Mouse (Mus musculus) macrophage (primary cell): ENCODE data around the gene Tbc1d8. TPM values are rescaled to one million over a fixed set of nuclear protein-coding genes. Genes with fewer than 3 reads are reported as not detected.

ENCODE experiments used
- H3K27ac ChIP-seq: fragments of 350-480 bp; formaldehyde crosslinking; 2 replicates; pipeline ENCODE4 v1.9.0; 2021
- H3K36me3 ChIP-seq: fragments of 350-480 bp; formaldehyde crosslinking; 2 replicates; pipeline ENCODE4 v1.9.0; 2021; ENCODE audit errors: inconsistent target
- H3K4me3 ChIP-seq: fragments of 350-480 bp; formaldehyde crosslinking; 2 replicates; pipeline ENCODE4 v1.9.0; 2021; ENCODE audit errors: inconsistent target
- H3K79me2 ChIP-seq: fragments of 350-480 bp; formaldehyde crosslinking; 2 replicates; pipeline ENCODE4 v1.9.0; 2021; ENCODE audit errors: inconsistent target
- WGBS: methylation state at CpG from one replicate; pipeline ENCODE4 v1.1.7; 2026; ENCODE audit warnings: inconsistent platforms; ENCODE audit not compliant: missing documents; 5-methylcytosine and 5-hydroxymethylcytosine counted together
- polyA plus RNA-seq: library from polyadenylated mRNA; stranded (reverse); fragments of 250-400 nt; gene quantifications from 3 replicates; pipeline ENCODE4 v1.2.4, GENCODE M21; 2018; ENCODE audit warnings: inconsistent platforms

Tbc1d8 gene
- polyA plus RNA-seq, 1 experiment from 2014 or later: 13.9 TPM

GRCm38 (mm10) chr1:39448238-39448637 is 30.3 kb downstream of the Tbc1d8 start:
- H3K27ac ChIP-seq: no peak overlapping the region
- H3K79me2 ChIP-seq: peaks cover 80% of the 10 kb centered on the region; the same call in 1 of the 2 replicates
- H3K4me3 ChIP-seq: no peak overlapping the region
- H3K36me3 ChIP-seq: no peaks in the 10 kb centered on the region
- WGBS: 70% methylated on average over 5 of the region's 5 CpGs

DNA sequence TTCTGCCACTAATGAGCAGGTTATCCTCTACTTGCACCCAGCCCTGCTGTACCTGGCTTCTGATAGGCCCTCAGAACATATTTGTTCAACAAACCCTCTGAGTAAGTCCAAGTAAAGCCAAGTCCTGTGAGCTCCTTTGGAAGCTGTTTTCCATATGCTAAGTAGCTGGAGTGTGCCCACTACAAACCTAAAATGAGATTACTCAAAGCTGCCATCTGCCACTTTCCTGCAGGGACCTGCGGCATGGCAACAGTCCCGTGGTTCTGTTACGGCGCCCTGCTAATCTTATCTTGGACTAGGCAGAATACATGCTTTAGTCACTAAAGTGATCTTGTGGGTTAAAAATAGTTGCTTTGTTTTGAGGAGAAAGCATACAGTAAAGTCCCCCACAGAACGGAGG is 32.4 kb downstream of the Tbc1d8 start:
- no peak overlapping the region for H3K27ac ChIP-seq
- 97% methylated on average over 5 of the region's 5 CpGs for WGBS
- H3K79me2 ChIP-seq: peaks cover 66% of the 10 kb centered on the region; the same call in 1 of the 2 replicates
- H3K4me3 ChIP-seq: no peak overlapping the region
- no peaks in the 10 kb centered on the region for H3K36me3 ChIP-seq

DNA sequence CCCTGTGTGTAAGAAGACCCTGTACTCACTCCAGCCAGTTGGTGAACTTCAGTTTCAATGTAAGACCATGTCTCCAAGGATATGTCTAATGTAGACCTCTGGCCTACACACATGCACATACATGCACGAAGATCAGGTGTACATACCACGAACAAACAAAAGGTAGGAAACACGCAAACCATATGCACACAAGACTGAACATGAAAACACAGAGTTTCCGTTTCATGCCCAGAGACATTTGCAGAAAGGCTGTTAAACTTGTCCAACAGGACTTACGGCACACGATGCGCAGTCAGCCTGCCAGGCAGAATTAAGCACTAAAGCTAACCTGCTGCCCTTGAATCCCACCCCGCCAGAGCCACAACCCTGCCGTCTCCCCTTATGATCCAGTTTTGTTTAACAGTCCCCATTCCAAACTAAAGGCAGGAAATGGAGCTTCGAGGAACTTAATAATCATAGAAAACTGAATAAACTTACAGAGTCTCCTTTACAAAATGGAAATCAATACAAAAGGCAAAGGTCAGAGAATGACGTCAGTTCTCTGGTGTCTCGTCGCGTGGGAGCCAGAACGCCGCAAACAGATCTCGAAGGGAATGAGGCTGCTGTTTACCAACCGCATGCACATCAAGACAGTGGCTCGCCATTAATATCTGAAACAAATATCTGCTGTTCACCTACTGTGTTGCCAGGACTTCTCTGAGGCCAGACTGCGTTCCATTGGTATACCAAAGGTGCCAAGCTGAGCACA is 33.1 kb downstream of the Tbc1d8 start:
- no peaks in the 10 kb centered on the region for H3K36me3 ChIP-seq
- no peak overlapping the region for H3K27ac ChIP-seq
- H3K79me2 ChIP-seq: peaks cover 62% of the 10 kb centered on the region; the same call in 1 of the 2 replicates
- no peak overlapping the region for H3K4me3 ChIP-seq
- WGBS: 95% methylated on average over 20 of the region's 20 CpGs

GRCm38 (mm10) chr1:39443764-39444163 is 34.8 kb downstream of the Tbc1d8 start:
- H3K4me3 ChIP-seq: no peak overlapping the region
- H3K27ac ChIP-seq: no peak overlapping the region
- WGBS: 45% methylated on average over 8 of the region's 8 CpGs
- no peaks in the 10 kb centered on the region for H3K36me3 ChIP-seq
- peaks cover 48% of the 10 kb centered on the region; the same call in 1 of the 2 replicates for H3K79me2 ChIP-seq

DNA sequence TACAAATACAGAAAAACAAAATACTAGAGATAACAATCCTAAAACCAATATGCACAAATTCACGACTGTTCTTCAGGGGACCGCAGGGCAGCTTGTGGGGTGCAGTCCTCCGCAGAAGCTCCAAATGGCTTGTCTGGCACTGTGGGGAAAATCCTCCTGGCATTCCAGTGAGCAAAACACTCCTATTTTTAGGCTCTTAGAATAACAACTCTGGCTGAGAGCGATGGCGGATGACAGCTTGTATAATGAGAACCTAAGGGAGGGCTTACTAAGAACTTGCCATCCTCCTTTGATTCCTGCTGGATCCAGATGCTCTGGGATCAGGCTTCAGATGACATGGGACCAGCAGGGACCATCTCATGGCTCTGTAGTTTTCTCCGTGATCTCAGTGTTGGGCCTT is 36.9 kb downstream of the Tbc1d8 start:
- Histone ChIP-seq H3K36me3 (no peaks in the 10 kb centered on the region), H3K79me2 (peaks cover 39% of the 10 kb centered on the region; the same call in 1 of the 2 replicates), H3K4me3 (no peak overlapping the region), H3K27ac (no peak overlapping the region)
- WGBS: 95% methylated on average over 6 of the region's 6 CpGs

GRCm38 (mm10) chr1:39439661-39440548 is 38.6 kb downstream of the Tbc1d8 start:
- 95% methylated on average over 12 of the region's 12 CpGs for WGBS
- Histone ChIP-seq H3K4me3 (no peak overlapping the region), H3K79me2 (peaks cover 27% of the 10 kb centered on the region; the same call in 1 of the 2 replicates), H3K36me3 (no peaks in the 10 kb centered on the region), H3K27ac (no peak overlapping the region)

DNA sequence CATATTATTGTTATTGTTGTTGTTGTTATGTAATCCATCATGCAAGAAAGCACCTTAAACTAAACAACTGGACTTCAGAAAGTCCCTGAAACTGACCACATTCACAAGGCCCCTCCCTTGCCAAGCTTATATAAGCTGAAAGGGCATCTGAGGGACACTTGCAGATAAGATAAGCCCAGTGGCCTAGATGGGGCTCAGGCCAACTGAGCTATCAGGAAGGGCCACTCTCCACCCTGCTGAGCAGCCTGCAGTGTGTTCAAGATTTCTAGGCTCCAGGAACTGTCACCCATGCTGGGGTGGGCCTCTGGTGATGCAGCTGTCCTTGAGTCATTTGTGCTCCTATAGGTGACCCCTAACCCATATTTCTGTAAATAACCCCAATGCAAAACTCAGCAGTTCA is 39.9 kb downstream of the Tbc1d8 start:
- Histone ChIP-seq H3K27ac (no peak overlapping the region), H3K79me2 (peaks cover 20% of the 10 kb centered on the region; the same call in 1 of the 2 replicates), H3K36me3 (no peaks in the 10 kb centered on the region), H3K4me3 (no peak overlapping the region)

DNA sequence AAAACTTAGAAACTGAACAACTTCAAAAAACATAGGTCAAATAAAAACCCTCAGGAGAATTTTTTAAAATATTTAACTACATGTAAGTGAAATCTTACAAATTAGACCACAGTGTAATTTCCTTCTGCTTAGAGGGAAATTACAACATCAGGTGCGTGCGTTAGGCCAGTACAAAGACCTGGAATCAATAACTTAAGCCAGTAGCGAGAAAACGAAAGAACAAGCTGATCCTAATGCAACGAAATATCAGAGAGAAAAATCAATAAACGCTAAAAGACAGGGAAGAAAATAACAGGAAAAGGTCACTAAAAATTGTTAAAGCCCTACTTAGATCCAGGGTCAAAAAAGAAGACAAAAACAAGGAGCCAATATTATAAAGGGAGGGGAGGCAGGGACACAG is 44.3 kb downstream of the Tbc1d8 start:
- WGBS: 74% methylated on average over 6 of the region's 6 CpGs
- H3K36me3 ChIP-seq: no peaks in the 10 kb centered on the region
- peaks cover 17% of the 10 kb centered on the region; the same call in 1 of the 2 replicates for H3K79me2 ChIP-seq
- H3K4me3 ChIP-seq: no peak overlapping the region
- no peak overlapping the region for H3K27ac ChIP-seq

- peaks cover 11% of the 10 kb centered on the region; the same call in 1 of the 2 replicates for H3K79me2 ChIP-seq
- WGBS: 94% methylated on average over 9 of the region's 9 CpGs
- no peak overlapping the region for H3K4me3 ChIP-seq
- peaks cover 8% of the 10 kb centered on the region; the same call in 1 of the 2 replicates for H3K36me3 ChIP-seq
- H3K27ac ChIP-seq: no peak overlapping the region
Observed at GRCm38 (mm10) chr1:39430020-39430419, 48.5 kb downstream of the Tbc1d8 start.

DNA sequence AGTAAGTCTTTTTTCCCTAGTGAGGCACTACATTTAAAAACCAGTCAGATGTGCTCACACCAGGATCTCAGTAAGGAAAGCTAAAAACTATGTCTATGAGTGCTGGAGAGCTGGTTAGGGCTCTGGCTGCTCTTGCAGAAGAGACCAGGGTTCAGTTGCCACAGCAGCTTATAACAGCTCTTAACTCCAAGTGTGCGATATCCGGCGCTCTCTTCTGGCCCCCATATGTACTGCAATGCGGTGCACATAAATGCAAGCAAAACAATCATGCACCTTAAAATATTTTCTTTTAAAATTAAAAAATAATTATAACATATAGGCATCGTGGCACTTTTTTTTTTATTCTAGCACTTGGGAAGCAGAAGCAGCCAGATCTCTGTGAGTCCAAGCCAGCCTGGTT is 49.5 kb downstream of the Tbc1d8 start:
- H3K27ac ChIP-seq: no peak overlapping the region
- no peak overlapping the region for H3K4me3 ChIP-seq
- peaks cover 6% of the 10 kb centered on the region; the same call in 1 of the 2 replicates for H3K79me2 ChIP-seq
- WGBS: 98% methylated on average over 5 of the region's 5 CpGs
- peaks cover 13% of the 10 kb centered on the region; the same call in 1 of the 2 replicates for H3K36me3 ChIP-seq

DNA sequence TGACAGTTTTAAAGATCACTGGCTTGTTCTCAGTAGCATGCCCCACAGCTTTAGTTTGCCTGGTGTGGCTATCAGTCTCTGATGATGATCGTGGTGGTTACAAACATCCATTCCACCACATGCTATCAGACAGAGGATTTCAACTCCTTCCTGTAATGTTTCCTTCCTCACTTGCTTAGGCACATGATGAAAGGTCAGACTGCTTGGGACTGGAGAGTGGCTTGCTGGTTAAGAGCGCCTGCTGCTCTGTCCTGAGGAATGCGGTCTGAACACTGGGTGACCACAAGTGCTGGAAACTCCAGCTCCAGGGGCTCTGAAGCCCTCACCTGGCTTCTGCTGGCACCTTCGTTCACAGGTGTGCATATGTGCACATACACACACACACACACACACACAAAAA is 50.3 kb downstream of the Tbc1d8 start:
- H3K36me3 ChIP-seq: peaks cover 14% of the 10 kb centered on the region; the same call in 1 of the 2 replicates

DNA sequence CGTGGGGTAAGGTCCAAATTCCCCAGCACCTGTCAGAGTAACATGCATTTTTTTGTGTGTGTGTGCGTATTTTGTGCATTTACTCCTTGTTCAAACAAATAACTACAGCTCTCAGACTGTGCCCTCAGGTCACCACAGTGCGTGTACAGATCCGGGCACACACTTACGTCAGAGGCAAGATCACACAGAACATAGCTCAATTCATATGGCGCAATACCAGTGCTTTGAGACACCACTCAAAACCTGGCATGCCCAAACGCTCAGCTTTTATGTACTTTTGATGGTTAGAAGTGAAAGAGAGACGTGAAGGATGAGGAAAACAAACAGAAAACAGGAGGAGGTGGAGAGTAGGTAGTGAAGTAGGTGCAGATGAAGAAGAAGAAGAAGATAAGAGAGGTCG is 53.1 kb downstream of the Tbc1d8 start:
- Histone ChIP-seq H3K79me2 (peaks cover 5% of the 10 kb centered on the region; the same call in 1 of the 2 replicates), H3K27ac (no peak overlapping the region), H3K36me3 (peaks cover 14% of the 10 kb centered on the region; the same call in 1 of the 2 replicates), H3K4me3 (no peak overlapping the region)
- WGBS: 84% methylated on average over 9 of the region's 9 CpGs

More for the DNA sequence above, 50.3 kb downstream of the Tbc1d8 start:
- no peak overlapping the region for H3K27ac ChIP-seq
- peaks cover 6% of the 10 kb centered on the region; the same call in 1 of the 2 replicates for H3K79me2 ChIP-seq
- WGBS: 25% methylated on average over 4 of the region's 4 CpGs
- no peak overlapping the region for H3K4me3 ChIP-seq

DNA sequence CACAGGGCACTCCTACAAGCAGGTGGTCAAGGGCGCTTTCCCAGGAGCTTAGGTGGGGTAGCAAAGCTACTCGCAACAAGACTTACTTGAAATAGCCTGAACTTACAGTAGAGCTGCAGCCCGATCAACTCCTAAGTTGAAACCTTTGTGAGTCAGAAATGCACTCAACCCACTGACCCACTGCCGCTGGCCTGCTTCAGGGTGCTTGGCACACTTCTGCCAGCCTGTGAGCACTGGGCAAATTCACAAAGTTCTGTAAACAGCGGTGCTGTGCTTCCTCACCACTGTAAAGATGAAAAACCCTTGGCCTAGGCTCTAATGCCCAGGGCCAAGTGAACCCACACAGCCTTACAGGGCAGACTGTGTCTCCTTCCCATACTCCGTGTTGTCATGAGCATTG is 57.6 kb downstream of the Tbc1d8 start:
- Histone ChIP-seq H3K36me3 (peaks cover 14% of the 10 kb centered on the region; the same call in 1 of the 2 replicates), H3K79me2 (no peaks in the 10 kb centered on the region), H3K4me3 (no peak overlapping the region), H3K27ac (no peak overlapping the region)
- WGBS: 96% methylated on average over 6 of the region's 6 CpGs

DNA sequence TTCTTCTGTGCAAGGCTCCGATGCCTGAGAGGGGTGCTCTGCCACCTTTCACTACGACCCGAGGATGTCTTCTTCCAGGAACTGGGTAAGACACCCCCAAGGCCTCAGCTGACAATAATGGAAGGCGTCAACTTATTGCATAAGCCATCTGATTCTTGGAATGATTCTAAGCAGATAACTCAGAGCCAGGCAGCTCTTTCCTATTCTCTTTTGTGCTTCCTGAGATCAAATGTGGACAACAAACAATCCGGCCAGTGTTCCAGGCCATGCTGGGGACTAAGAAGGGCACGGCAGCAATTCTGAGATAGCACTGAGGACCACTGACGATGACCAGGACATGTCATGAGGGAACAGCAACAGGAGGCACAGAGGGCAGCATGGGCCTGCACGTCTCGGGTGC is 59.7 kb downstream of the Tbc1d8 start:
- no peaks in the 10 kb centered on the region; the same call in 1 of the 2 replicates for H3K79me2 ChIP-seq
- no peak overlapping the region for H3K4me3 ChIP-seq
- WGBS: 87% methylated on average over 9 of the region's 9 CpGs
- no peaks in the 10 kb centered on the region for H3K36me3 ChIP-seq
- H3K27ac ChIP-seq: no peak overlapping the region
